Mouse (Mus musculus) midbrain, embryonic 16.5 days (tissue): ENCODE results near the gene Srprb. TPM values are rescaled to one million over a fixed set of nuclear protein-coding genes. Genes with fewer than 3 reads are reported as not detected.
"Not testable (repeated sequence)": the region's sequence is repeated elsewhere in the genome, so short reads cannot be mapped to it uniquely, and the experiment has no call there.

ENCODE experiments used
- ATAC-seq: fragments of 200-750 bp; cut with Nextera tagmentation; 2 replicates; pipeline ENCODE4 v1.8.0; 2017; ENCODE audit warnings: moderate TSS enrichment
- H3K27ac ChIP-seq: fragments of 300-500 bp; sonication (generic); 2 replicates; pipeline ENCODE4 v1.5.1; 2014; ENCODE audit warnings: mild to moderate bottlenecking, low read length, mixed read lengths
- H3K27me3 ChIP-seq: fragments of 300-500 bp; sonication (generic); 2 replicates; pipeline ENCODE4 v1.6.1; 2014; ENCODE audit warnings: low read depth, low read length, mixed read lengths; ENCODE audit not compliant: control insufficient read depth, insufficient read depth
- H3K36me3 ChIP-seq: fragments of 300-500 bp; sonication (generic); 2 replicates; pipeline ENCODE4 v1.6.1; 2014; ENCODE audit warnings: mild to moderate bottlenecking, low read length, moderate library complexity, mixed read lengths; ENCODE audit not compliant: control insufficient read depth, insufficient read depth
- H3K4me1 ChIP-seq: fragments of 300-500 bp; sonication (generic); 2 replicates; pipeline ENCODE4 v1.6.1; 2014; ENCODE audit warnings: mild to moderate bottlenecking, low read length, mixed read lengths; ENCODE audit not compliant: control insufficient read depth, insufficient read depth
- H3K4me2 ChIP-seq: fragments of 300-500 bp; sonication (generic); 2 replicates; pipeline ENCODE4 v1.6.1; 2014; ENCODE audit warnings: mild to moderate bottlenecking, low read length, mixed read lengths
- H3K4me3 ChIP-seq: fragments of 300-500 bp; sonication (generic); 2 replicates; pipeline ENCODE4 v1.5.1; 2014; ENCODE audit warnings: low read depth, mild to moderate bottlenecking, low read length, moderate library complexity, mixed read lengths
- H3K9ac ChIP-seq: fragments of 300-500 bp; sonication (generic); 2 replicates; pipeline ENCODE4 v1.6.1; 2014; ENCODE audit warnings: low read depth, low read length, mixed read lengths
- H3K9me3 ChIP-seq: fragments of 300-500 bp; sonication (generic); replicated peaks from 2 replicates; pipeline ENCODE4 v1.6.1; 2014; ENCODE audit warnings: mild to moderate bottlenecking, low read length, mixed read lengths; ENCODE audit not compliant: control insufficient read depth, poor library complexity, severe bottlenecking
- WGBS: fragments of 180-500 bp; shearing (Covaris S2); extraction: QIAGEN DNeasy Blood & Tissue Kit; methylation state at CpG from one replicate; pipeline ENCODE4 v1.1.7; 2014; 5-methylcytosine and 5-hydroxymethylcytosine counted together
- polyA plus RNA-seq: library from polyadenylated mRNA; unstranded; fragments of >200 nt; fragmentation: Nextera tagmentation; extraction: Ambion mirVana; gene quantifications from 2 replicates; pipeline ENCODE4 v1.2.1, GENCODE M21; 2015

The Srprb gene
- polyA plus RNA-seq, 1 experiment from 2014 or later, result 60.7 TPM

GRCm38 (mm10) chr9:103155158-103155557 is 46.8 kb downstream of the Srprb start:
- WGBS, result 83% methylated on average over 7 of the region's 7 CpGs
- not testable (repeated sequence) for H3K27me3 ChIP-seq, H3K4me1 ChIP-seq, H3K9me3 ChIP-seq, H3K4me2 ChIP-seq, ATAC-seq, H3K36me3 ChIP-seq, H3K27ac ChIP-seq, H3K9ac ChIP-seq, H3K4me3 ChIP-seq

- Histone ChIP-seq H3K4me1 (no peaks in the 10 kb centered on the region), H3K27ac (no peak overlapping the region), H3K4me3 (no peak overlapping the region), H3K36me3 (peaks cover 5% of the 10 kb centered on the region; the same call in 1 of the 2 replicates), H3K9me3 (no peaks in the 10 kb centered on the region), H3K9ac (no peak overlapping the region), H3K27me3 (no peaks in the 10 kb centered on the region), H3K4me2 (no peak overlapping the region)
- 98% methylated on average over 2 of the region's 2 CpGs for WGBS
- no peak for ATAC-seq
Measured at GRCm38 (mm10) chr9:103154568-103154967, 47.4 kb downstream of the Srprb start.

GRCm38 (mm10) chr9:103153286-103153685 is 48.7 kb downstream of the Srprb start:
- ATAC-seq, result peak; percentile 37; the same call in 1 of the 2 replicates
- no peak overlapping the region for H3K4me2 ChIP-seq
- H3K36me3 ChIP-seq, result peaks cover 5% of the 10 kb centered on the region; the same call in 1 of the 2 replicates
- no peaks in the 10 kb centered on the region for H3K9me3 ChIP-seq
- peak overlapping the region; percentile 5; the same call in 1 of the 2 replicates for H3K27ac ChIP-seq
- H3K4me3 ChIP-seq, result no peak overlapping the region
- no peaks in the 10 kb centered on the region for H3K27me3 ChIP-seq
- no peak overlapping the region for H3K9ac ChIP-seq
- WGBS, result 60% methylated on average over 5 of the region's 5 CpGs
- peaks cover under 1% of the 10 kb centered on the region; the same call in 1 of the 2 replicates for H3K4me1 ChIP-seq

- Histone ChIP-seq H3K4me1 (peaks cover 40% of the 10 kb centered on the region), H3K4me3 (no peak overlapping the region), H3K4me2 (no peak overlapping the region), H3K9me3 (no peaks in the 10 kb centered on the region), H3K36me3 (0 out of 2 replicates have a peak, but pooled peaks cover 3% of the 10 kb centered on the region), H3K27me3 (no peaks in the 10 kb centered on the region), H3K9ac (no peak overlapping the region), H3K27ac (no peak overlapping the region)
- ATAC-seq, result no peak
- WGBS, result 81% methylated on average over 12 of the region's 12 CpGs
Measured at GRCm38 (mm10) chr9:103149074-103149799, 52.7 kb downstream of the Srprb start.

GRCm38 (mm10) chr9:103147103-103147502 is 54.8 kb downstream of the Srprb start:
- WGBS, result 22% methylated on average over 13 of the region's 13 CpGs
- H3K9ac ChIP-seq, result no peak overlapping the region
- no peaks in the 10 kb centered on the region for H3K27me3 ChIP-seq
- H3K4me2 ChIP-seq, result peak overlapping the region; percentile 10; the same call in 1 of the 2 replicates
- H3K27ac ChIP-seq, result peak overlapping the region; percentile 71
- H3K9me3 ChIP-seq, result no peaks in the 10 kb centered on the region
- no peak overlapping the region for H3K4me3 ChIP-seq
- peaks cover 40% of the 10 kb centered on the region for H3K4me1 ChIP-seq
- no peaks in the 10 kb centered on the region; the same call in 1 of the 2 replicates for H3K36me3 ChIP-seq
- ATAC-seq, result peak; percentile 76

GRCm38 (mm10) chr9:103146703-103147102 is 55.2 kb downstream of the Srprb start:
- peaks cover 40% of the 10 kb centered on the region for H3K4me1 ChIP-seq
- H3K36me3 ChIP-seq, result no peaks in the 10 kb centered on the region; the same call in 1 of the 2 replicates
- WGBS, result 4% methylated on average over 9 of the region's 9 CpGs
- no peak overlapping the region for H3K4me3 ChIP-seq
- peak overlapping the region; percentile 10; the same call in 1 of the 2 replicates for H3K4me2 ChIP-seq
- no peak overlapping the region for H3K9ac ChIP-seq
- no peaks in the 10 kb centered on the region for H3K9me3 ChIP-seq
- peak; percentile 65 for ATAC-seq
- peak overlapping the region; percentile 71 for H3K27ac ChIP-seq
- H3K27me3 ChIP-seq, result no peaks in the 10 kb centered on the region

- H3K36me3 ChIP-seq, result no peaks in the 10 kb centered on the region; the same call in 1 of the 2 replicates
- peak overlapping the region; percentile 71 for H3K27ac ChIP-seq
- peaks cover 40% of the 10 kb centered on the region for H3K4me1 ChIP-seq
- H3K9ac ChIP-seq, result no peak overlapping the region
- no peak overlapping the region for H3K4me2 ChIP-seq
- H3K4me3 ChIP-seq, result no peak overlapping the region
- H3K27me3 ChIP-seq, result no peaks in the 10 kb centered on the region
- WGBS, result 44% methylated on average over 10 of the region's 10 CpGs
- no peaks in the 10 kb centered on the region for H3K9me3 ChIP-seq
- ATAC-seq, result peak; percentile 12; the same call in 1 of the 2 replicates
Measured at GRCm38 (mm10) chr9:103146257-103146656, 55.7 kb downstream of the Srprb start.

GRCm38 (mm10) chr9:103145351-103145750 is 56.6 kb downstream of the Srprb start:
- peak; percentile 18; the same call in 1 of the 2 replicates for ATAC-seq
- H3K9me3 ChIP-seq, result no peaks in the 10 kb centered on the region
- 37% methylated on average over 5 of the region's 5 CpGs for WGBS
- H3K9ac ChIP-seq, result no peak overlapping the region
- H3K4me3 ChIP-seq, result no peak overlapping the region
- no peak overlapping the region for H3K4me2 ChIP-seq
- H3K27me3 ChIP-seq, result no peaks in the 10 kb centered on the region
- H3K36me3 ChIP-seq, result no peaks in the 10 kb centered on the region; the same call in 1 of the 2 replicates
- H3K27ac ChIP-seq, result peak overlapping the region; percentile 71
- peaks cover 40% of the 10 kb centered on the region for H3K4me1 ChIP-seq

- H3K27ac ChIP-seq, result no peak overlapping the region
- H3K4me2 ChIP-seq, result no peak overlapping the region
- no peak overlapping the region for H3K4me3 ChIP-seq
- no peaks in the 10 kb centered on the region for H3K27me3 ChIP-seq
- no peak for ATAC-seq
- 70% methylated on average over 4 of the region's 4 CpGs for WGBS
- H3K9ac ChIP-seq, result no peak overlapping the region
- peaks cover 42% of the 10 kb centered on the region for H3K4me1 ChIP-seq
- no peaks in the 10 kb centered on the region for H3K9me3 ChIP-seq
- no peaks in the 10 kb centered on the region; the same call in 1 of the 2 replicates for H3K36me3 ChIP-seq
Measured at GRCm38 (mm10) chr9:103143881-103144280, 58.1 kb downstream of the Srprb start.
